Mouse (Mus musculus): Measurements from ENCODE around the gene Ganab. TPM values are rescaled to one million over a fixed set of nuclear protein-coding genes. Genes with fewer than 3 reads are reported as not detected.

Gene Ganab
- total RNA-seq, 1 experiment from 2014 or later: 70.1 TPM

DNA sequence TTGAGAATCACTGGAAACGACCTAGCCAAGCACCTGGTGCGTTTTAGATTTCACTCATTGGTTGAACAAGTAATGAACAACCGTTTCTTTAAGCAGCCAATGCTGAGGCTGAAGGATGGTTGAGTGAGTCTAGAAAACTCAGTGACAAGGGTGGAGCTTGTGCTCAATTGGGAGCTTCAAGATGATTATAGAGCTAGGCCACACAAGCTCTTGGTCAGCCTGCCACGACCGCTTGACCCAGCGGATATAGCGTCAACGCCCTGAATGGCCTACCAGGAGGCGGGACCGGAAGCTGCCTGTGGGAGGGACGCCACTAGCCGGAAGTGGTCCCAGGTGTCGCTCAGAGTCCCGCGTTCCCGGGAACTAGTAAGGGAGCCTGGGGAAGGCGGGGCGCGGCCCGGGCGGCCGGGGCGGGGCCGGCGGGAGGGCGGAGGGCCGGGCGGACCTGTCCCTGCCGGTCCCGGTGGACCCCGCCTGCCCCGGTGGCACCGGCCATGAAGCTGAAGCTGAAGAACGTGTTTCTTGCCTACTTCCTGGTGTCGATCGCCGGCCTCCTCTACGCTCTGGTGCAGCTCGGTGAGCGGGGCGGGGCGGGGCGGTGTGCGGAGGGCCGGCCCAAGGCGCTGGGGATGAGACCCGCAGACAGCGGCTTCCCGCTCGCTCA, 22.3 kb downstream of the Ganab start, which contains the start of gene B3gat3:
B3gat3 (plus strand) TSS at position 302 of the 664 bp plus-strand sequence.
- peak; percentile 82 to 83 for ATAC-seq (replicated peaks in 1 of 2; ENCODE audit: insufficient read depth in 1 of 2, low FRiP score in 2 of 2, low TSS enrichment in 1 of 2, low read depth in 1 of 2, poor library complexity in 2 of 2, severe bottlenecking in 2 of 2)

DNA sequence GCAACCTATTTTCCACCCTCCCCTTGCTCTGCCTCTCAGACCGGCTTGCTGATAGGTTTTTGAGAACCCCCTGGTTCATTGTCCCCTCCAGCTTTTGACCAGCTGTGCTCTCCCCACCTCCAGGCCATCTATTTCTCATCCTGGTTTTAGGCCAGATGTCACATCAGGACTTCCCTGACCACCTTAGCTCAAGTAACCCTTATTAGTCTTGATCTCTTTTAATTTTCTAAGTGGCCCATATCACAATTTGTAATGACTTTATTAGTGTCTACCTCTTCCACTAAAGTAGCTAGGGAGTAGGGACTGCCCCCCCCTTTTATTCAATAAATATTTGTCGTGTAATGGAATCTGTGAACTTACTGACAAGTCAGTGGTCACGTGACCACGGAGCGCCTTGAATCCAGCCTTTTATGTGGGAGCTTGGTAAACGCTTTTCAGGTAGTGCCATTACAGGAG, 23.0 kb downstream of the Ganab start:
- ATAC-seq (replicated peaks in 1 of 2; ENCODE audit: insufficient read depth in 1 of 2, low FRiP score in 2 of 2, low TSS enrichment in 1 of 2, low read depth in 1 of 2, poor library complexity in 2 of 2, severe bottlenecking in 2 of 2): 0 out of 4 replicates have a peak, but pooled peaks of 1 of the 2 experiments have one; percentile 10

DNA sequence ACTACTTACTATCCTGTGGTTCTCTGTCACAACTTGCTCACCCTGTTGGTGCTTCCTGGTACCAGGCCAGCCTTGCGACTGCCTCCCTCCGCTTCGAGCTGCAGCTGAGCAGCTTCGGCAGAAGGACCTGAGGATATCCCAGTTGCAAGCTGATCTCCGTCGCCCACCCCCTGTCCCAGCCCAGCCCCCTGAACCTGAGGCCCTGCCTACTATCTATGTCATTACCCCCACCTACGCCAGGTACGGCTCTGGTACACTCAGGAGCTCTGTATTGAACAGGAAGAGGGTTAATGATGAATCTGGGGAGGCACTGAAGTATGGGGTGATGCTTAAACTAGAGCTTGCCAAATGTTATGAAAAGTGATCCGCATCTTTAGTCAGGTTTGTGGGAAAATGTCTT, 23.9 kb downstream of the Ganab start:
- no peak for ATAC-seq (replicated peaks in 1 of 2; ENCODE audit: insufficient read depth in 1 of 2, low FRiP score in 2 of 2, low TSS enrichment in 1 of 2, low read depth in 1 of 2, poor library complexity in 2 of 2, severe bottlenecking in 2 of 2)

DNA sequence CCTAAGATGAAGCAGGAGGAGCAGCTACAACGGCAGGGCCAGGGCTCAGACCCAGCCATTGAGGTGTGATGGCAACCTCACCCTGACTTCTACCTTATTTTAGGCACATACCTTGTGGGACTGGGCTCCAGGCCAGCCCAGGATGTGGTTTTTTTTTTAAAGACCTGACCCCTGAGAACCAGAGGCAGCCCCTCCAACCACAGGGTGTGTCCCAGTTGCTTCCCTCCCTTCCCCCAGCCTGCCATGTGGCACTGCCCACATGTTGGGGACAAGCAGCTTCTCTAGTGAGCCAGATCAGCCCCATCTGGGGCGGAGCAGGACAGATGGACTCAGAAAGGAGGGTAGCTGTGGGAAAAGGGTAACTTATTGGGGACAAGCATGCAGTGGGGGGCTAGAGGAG, 28.9 kb downstream of the Ganab start:
- ATAC-seq (replicated peaks in 1 of 2; ENCODE audit: insufficient read depth in 1 of 2, low FRiP score in 2 of 2, low TSS enrichment in 1 of 2, low read depth in 1 of 2, poor library complexity in 2 of 2, severe bottlenecking in 2 of 2): no peak

DNA sequence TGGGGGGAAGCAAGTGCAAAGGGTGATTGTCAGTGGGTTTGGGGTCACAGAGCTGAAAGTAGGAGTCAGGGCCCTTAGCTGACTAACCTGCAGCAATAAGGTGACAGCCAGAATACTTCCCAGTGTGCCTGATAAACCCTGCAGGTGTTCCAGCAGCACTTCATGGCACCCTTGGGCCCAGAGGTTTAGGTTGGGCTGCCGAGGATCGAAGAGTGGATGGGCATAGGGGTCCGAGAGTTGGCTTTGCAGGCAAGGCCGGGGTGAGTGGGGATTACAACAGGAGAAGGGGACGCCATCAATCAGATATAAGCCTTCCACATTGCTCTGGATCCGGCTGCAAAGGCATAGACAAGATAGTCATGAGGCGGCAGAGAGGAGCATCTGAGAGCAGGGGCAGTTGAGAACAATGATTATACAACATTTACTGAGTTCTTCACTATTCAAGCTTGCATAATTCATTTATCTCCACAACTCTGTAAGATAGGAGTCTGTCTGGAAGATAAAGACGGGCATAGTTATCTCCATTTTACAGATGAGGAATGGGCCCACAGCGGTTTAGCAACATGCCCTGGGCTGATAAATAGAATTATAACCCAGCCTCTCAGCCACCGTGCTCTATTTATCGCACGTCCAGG, 30.1 kb downstream of the Ganab start:
- ATAC-seq (replicated peaks in 1 of 2; ENCODE audit: insufficient read depth in 1 of 2, low FRiP score in 2 of 2, low TSS enrichment in 1 of 2, low read depth in 1 of 2, poor library complexity in 2 of 2, severe bottlenecking in 2 of 2): no peak

DNA sequence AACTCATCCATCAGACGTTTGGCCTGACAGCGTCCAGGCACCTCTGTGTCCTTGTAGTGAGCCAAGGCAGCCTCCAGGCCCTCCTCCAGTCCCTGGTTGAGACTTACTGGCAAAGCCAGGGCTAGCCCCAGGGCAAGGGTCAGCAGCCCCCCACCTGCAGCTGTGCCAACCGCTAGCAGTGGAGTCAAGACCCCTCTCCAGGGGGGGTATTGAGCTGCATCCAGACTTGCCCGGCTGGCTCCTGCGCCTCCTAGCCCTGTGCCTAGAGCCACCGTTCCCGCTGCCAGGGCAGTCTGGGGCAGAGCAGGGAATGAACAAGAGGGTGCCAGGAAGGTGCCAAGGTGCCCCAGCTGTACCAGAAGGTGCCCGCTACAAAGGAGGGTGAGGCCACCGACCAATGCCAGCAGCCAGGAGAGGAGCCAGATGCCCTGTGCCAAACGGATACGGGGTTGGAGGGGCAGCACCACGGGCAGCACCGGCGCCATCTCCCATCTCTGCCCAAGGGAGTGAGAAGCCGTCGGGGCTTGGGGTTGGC, 30.9 kb downstream of the Ganab start:
- peak; percentile 20 to 49; a peak in 3 of 4 replicates for ATAC-seq (replicated peaks in 1 of 2; ENCODE audit: insufficient read depth in 1 of 2, low FRiP score in 2 of 2, low TSS enrichment in 1 of 2, low read depth in 1 of 2, poor library complexity in 2 of 2, severe bottlenecking in 2 of 2)

DNA sequence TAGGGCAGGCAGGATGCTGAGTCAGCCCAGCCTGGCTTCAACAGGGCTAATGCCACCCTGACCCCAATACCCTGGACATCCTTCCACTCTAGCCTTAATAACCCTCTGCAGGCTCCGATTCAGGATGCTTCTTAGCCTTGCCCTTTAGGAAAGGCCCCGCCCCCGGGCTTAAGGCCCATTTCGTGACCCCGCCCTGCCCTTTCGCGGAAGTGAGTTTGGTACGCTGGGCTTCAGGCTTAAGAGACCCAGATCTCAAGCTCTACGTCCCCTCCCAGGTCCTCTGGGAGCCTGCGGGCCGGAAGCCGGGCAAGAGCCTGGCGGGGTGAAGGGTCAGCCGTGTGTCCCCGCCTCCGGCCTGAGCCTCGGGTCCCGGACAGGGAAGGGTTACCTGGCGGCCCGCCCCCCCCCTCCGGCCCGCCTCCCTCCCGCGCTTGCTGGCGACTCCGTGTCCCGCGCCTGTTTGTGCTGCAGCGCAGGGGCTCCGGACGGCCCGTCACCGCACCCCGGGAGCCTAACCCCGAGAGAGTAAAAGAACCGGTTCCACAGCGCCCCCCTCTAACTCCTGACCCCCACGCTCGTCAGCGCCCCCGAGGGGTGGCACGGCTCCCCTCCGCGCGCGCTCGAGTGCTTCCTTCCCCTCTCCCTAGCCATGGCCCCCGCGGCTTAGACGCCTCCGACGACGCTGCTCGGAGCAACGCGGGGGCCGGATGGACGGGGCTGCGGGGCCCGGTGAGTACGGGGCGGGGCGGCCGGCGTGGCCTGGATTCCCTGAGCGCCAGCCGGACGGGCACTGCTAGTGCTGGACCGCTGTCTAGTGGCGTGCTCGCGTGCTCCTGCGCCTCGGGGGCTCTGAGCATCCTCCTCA, 31.6 kb downstream of the Ganab start, which contains the start of the genes Rom1 and Eml3:
Rom1 (minus strand) TSS at position 133 of the 865 bp plus-strand sequence.
Eml3 (plus strand) TSS at position 329 of the 865 bp plus-strand sequence.
- ATAC-seq (replicated peaks in 1 of 2; ENCODE audit: insufficient read depth in 1 of 2, low FRiP score in 2 of 2, low TSS enrichment in 1 of 2, low read depth in 1 of 2, poor library complexity in 2 of 2, severe bottlenecking in 2 of 2): peak; percentile 65 to 76

DNA sequence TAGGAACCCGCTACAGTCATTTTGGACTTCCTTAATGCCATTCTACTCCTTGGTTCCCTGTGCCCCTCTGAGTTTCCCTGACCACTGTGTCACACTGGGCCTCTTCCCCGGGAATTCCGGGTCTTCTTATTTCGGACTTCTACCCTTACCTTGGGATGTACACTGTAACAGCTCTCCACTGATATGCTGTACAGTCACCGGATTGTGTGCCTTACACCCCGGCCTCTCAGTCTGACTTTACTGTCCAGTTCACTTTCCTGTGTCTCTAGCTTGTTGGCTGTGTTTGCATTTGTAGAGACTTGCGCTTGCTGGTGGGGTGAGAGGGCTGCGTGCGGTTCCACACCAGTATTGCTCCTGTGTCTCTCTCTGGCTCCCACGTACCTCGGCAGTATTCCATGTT, 32.2 kb downstream of the Ganab start:
- no peak for ATAC-seq (replicated peaks in 1 of 2; ENCODE audit: insufficient read depth in 1 of 2, low FRiP score in 2 of 2, low TSS enrichment in 1 of 2, low read depth in 1 of 2, poor library complexity in 2 of 2, severe bottlenecking in 2 of 2)

DNA sequence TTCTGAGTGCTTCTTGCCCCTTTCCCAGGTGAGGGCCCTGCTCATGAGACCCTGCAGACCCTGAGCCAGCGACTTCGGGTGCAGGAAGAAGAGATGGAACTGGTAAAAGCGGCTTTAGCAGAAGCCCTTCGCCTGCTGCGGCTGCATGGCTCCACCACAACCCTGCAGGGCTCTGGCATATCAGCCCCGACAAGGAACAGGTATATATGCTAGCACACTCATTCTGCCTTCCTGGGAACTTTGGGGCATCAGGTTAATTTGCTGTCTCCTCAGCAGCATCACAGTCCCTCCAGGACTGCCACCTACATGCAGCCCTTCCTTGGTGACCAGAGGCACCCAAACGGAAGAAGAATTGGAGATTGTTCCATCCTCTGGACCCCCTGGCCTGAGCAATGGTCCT, 32.9 kb downstream of the Ganab start:
- no peak for ATAC-seq (replicated peaks in 1 of 2; ENCODE audit: insufficient read depth in 1 of 2, low FRiP score in 2 of 2, low TSS enrichment in 1 of 2, low read depth in 1 of 2, poor library complexity in 2 of 2, severe bottlenecking in 2 of 2)

DNA sequence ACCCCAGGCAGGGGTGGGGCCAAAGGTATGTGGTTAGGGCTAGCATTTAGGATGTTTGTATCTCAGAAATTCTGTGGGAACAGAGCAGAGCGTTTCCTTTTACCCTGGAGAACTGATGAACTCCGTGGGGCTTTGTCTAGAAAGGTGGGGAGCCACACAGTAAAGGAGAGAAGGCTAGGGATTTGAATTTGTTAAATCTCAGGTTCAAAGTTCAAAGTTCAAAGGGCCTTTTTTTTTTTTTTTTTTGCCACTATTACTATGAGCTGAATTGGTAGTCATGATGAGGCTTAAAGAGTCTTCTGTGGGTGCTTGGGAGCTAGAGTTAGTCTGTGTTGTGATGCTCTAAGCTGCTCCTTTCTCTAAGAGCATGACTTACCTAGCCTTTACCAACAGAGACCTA, 38.9 kb downstream of the Ganab start:
- no peak for ATAC-seq (replicated peaks in 1 of 2; ENCODE audit: insufficient read depth in 1 of 2, low FRiP score in 2 of 2, low TSS enrichment in 1 of 2, low read depth in 1 of 2, poor library complexity in 2 of 2, severe bottlenecking in 2 of 2)

DNA sequence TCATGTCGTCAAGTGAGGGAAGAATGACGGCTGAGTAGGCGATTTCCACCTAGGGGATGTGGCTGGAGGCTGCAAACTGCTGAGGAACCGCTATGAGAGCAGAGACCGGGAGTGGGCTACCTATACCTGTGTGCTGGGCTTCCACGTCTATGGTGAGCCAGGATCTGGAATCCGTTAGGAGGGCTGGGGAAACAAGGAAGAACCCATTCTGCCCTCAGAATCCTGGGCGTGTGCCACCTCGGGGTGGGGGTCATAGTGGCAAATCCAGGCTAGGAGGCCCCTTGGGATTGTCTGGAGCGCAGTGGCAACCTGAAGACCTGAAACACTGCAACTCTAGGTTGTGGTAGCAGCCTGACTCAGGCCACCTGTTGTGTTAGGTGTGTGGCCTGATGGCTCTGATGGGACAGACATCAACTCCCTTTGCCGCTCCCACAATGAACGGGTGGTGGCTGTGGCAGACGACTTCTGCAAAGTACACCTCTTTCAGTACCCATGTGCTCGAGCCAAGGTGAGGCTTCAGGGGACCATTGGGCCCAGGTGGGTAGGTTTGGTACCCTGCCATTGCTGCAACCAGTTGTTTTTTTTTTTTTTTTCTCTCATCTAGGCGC, 42.8 kb downstream of the Ganab start:
- ATAC-seq (replicated peaks in 1 of 2; ENCODE audit: insufficient read depth in 1 of 2, low FRiP score in 2 of 2, low TSS enrichment in 1 of 2, low read depth in 1 of 2, poor library complexity in 2 of 2, severe bottlenecking in 2 of 2): no peak

DNA sequence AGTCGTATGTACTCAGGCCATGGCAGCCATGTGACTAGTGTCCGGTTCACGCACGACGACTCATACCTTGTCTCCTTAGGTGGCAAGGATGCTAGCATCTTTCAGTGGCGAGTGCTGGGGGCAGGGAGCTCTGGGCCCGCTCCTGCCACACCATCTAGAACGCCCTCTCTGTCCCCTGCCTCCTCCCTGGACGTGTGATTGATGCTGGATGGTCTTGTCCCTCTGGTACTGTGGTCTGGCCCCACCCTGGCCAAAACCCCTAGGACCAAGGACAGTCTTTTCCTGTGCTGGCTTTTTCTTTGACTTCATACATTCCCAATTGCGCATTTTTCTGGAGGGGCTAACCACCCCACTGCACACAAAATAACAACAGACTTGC, 43.3 kb downstream of the Ganab start:
- ATAC-seq (replicated peaks in 1 of 2; ENCODE audit: insufficient read depth in 1 of 2, low FRiP score in 2 of 2, low TSS enrichment in 1 of 2, low read depth in 1 of 2, poor library complexity in 2 of 2, severe bottlenecking in 2 of 2): no peak

DNA sequence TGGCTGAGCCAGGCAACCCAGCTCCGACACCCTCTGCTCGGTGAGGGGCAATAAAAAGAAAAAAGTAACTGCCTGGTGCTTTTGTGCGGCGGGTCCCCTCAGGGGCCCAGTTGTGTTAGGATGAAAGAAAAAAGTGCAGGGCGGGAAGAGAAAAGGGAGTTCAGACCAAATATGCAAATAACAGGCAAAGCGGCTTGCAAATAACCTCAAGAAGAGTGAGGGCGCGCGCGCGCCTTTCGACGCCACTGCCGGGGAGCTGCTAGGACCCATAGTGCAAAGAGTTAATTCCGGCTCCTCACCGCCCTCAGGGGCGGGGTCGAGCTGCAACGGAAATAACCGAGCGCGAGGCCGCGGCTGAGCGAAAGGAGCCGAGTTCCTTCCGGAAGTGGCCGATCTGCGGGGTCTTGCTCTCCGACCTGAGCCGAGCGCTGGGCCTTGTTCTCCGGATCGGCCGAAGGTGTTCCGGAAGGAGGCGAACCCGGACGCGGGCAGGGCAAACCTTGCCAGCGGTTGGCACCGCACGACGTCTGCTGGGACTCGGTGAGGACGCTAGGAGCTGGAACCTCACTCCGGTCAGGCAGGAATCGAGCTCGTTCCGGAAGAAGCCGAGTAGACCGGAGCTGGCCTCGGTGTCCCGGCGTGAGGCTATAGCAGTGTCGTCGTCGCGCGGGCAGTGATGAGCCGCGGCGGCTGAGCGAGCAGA, 43.8 kb downstream of the Ganab start, which contains the start of gene Mta2:
Mta2 (plus strand) TSS at position 361 of the 703 bp plus-strand sequence.
- peak; percentile 84 to 87 for ATAC-seq (replicated peaks in 1 of 2; ENCODE audit: insufficient read depth in 1 of 2, low FRiP score in 2 of 2, low TSS enrichment in 1 of 2, low read depth in 1 of 2, poor library complexity in 2 of 2, severe bottlenecking in 2 of 2)

DNA sequence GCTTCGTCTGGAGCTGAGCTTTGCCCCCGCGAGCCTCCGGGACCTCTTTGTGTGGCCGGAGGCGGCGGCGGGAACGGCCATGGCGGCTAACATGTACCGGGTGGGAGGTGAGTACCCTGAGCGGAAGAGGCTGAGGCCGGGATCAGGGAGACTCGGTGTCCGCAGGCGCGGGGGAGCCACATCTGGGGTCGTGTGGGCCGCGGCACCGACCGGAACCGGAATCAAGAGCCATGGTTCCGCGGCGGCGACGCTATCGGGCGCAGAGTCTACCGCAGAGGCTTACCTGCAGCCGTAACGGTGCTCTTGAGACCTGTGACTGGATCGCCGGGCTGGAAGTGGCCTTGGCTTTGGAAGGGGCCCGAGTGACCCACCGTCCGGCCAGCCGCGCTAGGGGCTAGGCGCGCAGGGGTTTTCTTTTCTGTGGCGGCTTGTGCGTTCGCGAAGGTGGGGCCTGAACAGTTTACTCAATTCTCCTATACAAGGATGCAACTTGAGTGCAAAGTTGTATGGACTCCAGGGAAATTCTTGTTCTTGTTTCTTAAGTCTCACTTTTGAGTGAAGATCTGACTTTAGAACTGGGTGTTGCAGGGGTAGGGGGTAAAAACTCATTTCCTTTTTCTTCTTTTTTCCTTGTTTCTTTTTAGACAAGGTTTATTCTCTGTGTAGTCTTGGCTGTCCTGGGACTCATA, 44.5 kb downstream of the Ganab start:
- peak in 1 of 2 experiments; percentile 41; a peak in 2 of 4 replicates for ATAC-seq (replicated peaks in 1 of 2; ENCODE audit: insufficient read depth in 1 of 2, low FRiP score in 2 of 2, low TSS enrichment in 1 of 2, low read depth in 1 of 2, poor library complexity in 2 of 2, severe bottlenecking in 2 of 2)

DNA sequence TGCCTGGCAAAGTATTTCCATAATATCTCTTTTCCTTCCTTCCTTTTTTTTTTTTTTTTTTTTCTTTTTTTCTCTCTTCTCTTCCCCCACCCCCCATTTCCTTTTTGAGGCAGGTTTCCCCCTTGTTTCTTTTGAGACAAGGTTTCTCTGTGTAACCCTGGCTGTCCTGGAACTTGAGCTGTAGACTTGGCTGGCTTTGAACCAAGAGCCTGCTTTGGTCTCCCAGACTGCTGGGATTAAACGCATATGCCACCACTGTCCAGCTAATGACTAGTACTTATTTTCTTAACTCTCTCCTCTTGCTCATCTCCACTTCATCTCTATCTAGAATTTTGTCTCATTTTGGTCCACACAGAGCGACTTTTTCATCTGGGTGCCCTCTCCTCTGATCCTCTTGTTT, 45.2 kb downstream of the Ganab start:
- no peak for ATAC-seq (replicated peaks in 1 of 2; ENCODE audit: insufficient read depth in 1 of 2, low FRiP score in 2 of 2, low TSS enrichment in 1 of 2, low read depth in 1 of 2, poor library complexity in 2 of 2, severe bottlenecking in 2 of 2)

DNA sequence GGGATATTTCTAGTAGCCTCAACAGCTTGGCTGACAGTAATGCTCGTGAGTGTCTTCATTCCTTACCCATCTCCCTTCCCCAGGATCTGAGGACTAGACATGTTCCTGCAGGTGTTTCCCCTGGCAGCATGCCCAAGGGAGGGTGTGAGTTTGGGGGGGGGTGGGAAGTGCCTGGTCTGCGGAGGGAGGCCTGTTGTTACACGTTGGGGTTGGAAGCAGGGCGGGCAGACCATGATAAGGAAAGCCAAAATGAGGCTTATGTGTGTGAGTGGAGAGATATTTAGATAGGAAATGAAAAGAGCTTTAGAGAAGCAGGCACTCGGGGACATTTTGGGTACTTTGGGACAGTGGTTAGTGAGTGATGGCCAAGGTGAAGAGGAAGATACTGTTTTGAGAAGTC, 46.2 kb downstream of the Ganab start:
- ATAC-seq (replicated peaks in 1 of 2; ENCODE audit: insufficient read depth in 1 of 2, low FRiP score in 2 of 2, low TSS enrichment in 1 of 2, low read depth in 1 of 2, poor library complexity in 2 of 2, severe bottlenecking in 2 of 2): no peak

Measured in hematopoietic stem cell, adult 5-6 weeks (primary cell).